Mouse (Mus musculus): ENCODE data around the gene Cda.
A peak's percentile ranks its signal among the peaks of the same experiment; 100 is the strongest.

The Cda gene

GRCm38 (mm10) chr4:138368498-138369260 lies 887 bp upstream of the Cda start:
- DNase-seq (ENCODE audit: low read depth, low spot score) = no peak

- DNase-seq (ENCODE audit: low read depth, low spot score) = no peak
These were observed 1.2 kb downstream of the Cda start for GRCm38 (mm10) chr4:138366561-138366960.

DNA sequence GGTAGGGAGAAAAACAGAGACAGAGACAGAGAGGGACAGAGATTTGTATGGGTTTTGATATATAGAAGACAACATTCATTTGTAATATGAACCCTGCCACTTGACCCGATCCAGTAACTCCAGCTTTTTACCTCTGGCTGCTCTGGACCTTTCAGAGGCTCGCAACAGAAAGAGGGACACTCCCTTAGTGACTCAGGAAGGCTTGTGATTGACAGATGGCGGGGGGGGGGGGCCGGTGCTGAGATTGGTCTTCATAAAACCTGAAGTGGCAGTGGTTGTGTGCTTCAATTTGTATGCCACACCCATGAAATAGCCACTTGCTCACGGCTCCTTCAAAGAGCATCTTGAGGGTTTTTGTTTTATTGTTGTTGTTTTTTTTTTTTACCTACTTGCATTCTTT lies 4.3 kb downstream of the Cda start:
- no peak for DNase-seq (ENCODE audit: low read depth, low spot score)

GRCm38 (mm10) chr4:138362883-138363282 lies 4.9 kb downstream of the Cda start:
- DNase-seq (ENCODE audit: low read depth, low spot score) = no peak

DNA sequence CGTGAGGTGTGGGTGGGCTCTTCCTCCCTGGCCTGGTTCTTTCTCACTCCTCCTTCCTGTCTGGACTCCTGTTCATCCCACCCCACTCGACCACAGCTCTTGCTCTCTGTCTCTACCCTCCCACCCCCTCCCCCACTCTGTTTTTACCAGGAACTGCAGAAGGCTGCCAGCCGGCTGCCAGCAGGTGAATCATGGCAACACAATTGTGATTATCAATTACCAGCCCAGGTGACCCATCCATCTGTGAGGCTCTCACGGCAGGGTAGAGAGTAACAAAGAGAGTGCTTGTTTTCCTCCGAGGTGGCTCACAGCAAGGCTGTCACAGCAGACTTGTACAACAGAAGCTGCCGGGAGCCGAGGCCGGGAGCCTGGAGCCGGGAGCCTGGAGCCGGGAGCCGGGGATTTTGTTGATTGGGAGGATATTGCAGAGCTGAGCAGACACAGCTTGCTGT lies 6.4 kb downstream of the Cda start:
- DNase-seq (ENCODE audit: low read depth, low spot score) = no peak

DNA sequence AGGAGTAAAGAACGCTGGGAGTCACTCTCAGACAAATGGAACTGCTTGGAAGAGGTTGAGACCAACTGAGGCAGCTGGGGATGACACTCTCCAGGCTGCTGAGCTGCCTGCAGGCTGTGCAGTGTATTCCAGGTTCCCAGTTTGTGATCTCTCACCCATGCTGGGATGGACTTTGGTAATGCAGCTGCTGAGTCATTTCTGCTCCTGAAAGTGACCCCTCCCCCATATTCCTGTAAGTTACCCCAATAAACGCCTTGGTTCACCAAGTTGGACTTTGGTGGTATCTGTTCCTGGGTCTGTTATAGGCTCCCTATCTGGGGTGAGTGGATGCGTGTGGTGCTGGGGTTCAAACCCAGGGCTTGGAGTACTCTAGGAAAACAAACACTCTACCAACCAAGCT lies 9.6 kb downstream of the Cda start:
- DNase-seq (ENCODE audit: low read depth, low spot score) = no peak

- no peak for DNase-seq (ENCODE audit: low read depth, low spot score)
These were observed 11.2 kb downstream of the Cda start for GRCm38 (mm10) chr4:138356551-138356950.

DNA sequence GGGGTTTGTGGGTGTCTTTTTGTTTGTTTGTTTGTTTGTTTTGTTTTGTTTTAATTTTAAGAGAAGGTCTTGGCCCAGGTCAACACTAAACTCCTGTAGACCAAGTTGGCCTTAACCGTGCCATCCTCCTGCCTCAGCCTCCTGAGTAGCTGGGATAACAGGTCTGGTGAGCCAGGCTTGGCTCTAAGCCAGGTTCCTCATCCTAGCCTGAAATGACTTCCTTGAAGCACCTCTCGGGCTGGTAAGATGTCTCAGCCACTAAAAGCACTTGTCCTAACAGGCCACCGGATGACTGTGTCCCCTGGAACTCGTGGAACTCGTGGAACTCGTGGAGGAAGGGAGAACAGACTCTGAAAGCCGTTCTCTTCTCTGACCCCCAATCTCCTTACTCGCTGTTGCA lies 11.7 kb downstream of the Cda start:
- DNase-seq (ENCODE audit: low read depth, low spot score) = no peak

DNA sequence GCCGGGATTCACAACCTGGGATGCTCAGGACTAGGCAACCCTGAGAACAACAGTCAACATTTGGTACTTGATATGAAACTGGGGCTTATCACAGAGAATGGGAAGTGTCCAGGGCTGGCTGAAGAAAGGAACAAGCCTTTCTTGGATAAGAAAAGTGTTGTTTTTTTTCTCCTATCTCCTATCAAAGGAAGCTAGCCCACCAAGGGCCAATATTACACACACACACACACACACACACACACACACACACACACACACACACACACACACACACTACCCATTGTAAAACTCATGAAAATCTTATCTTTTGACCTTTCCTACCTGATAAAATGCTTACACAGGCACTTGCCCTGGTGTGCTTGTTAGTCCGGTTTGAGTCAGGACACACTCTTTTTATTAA lies 12.3 kb downstream of the Cda start:
- no peak for DNase-seq (ENCODE audit: low read depth, low spot score)

DNA sequence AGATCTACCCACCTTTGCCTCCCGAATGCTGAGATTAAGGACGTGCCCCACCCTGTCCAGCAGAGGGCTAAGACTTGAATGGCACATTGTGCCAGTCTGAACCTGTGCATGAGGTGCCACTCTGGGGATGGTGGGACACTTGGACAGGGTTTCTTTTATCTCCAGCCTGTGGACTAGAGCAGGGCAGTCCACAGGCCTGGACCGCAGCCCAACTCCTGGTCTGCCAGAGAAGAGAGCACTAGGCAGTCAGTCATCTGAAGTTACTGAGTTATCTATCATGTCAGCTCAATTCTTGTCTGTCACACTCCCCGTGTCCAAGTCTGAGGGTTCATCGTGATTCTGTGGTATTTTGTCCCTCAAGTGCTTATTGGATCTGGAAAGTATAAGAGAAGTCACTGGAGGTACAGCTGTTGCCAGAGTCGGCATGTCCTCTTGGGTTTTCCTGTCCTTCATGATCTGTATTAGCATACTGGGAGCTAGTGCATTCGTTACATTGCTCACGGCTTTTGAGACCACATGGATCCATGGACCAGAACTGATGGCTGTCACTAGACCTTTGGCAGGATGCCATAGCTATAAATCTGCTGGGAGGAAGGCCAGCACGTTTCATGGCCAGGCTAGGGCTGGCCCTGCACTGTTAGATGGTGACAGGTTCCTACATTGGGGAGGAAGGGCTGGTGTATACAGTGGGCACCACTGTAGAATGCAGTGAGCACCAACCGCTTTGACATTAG lies 14.2 kb downstream of the Cda start:
- DNase-seq (ENCODE audit: low read depth, low spot score) = no peak

DNA sequence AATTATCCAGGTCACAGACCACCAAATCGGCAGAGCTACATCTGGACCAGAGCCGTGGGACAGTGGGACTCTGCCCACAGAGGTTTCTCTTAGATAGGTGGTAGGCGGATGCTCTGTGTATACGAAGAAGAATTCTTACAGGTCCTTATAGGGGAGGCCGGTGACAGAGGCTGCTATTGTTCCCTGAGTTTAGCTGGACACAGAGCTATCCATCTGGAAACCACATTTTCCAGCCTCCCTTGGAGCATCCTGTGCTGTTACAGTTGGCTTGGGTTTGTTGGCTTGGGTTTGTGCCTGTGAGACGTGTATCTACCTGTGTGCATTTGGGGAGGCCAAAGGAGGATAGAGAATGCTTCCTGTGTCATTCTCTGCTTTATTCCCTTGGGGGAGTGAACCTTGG lies 15.1 kb downstream of the Cda start:
- no peak for DNase-seq (ENCODE audit: low read depth, low spot score)

DNA sequence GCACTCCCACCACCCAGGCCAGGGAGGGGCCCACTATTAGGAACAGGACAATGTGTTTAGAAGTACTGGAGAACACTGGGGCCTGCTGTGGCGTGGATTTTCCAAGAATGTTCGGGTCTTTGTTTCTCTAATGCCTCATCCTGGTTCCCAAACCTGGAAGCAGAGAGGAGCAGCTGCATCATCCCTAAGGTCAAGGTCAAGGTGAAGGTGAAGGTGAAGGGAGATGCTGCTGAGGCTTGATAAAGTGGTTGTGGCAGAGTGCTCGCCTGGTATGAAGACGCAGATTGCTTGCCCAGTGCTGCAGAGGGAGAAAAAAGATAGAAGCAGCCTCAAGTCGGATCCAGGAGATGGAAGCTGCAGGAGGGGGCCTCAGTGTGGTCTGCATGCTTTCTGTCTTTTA lies 16.0 kb downstream of the Cda start:
- DNase-seq (ENCODE audit: low read depth, low spot score) = no peak

GRCm38 (mm10) chr4:138348716-138349115 lies 19.1 kb downstream of the Cda start:
- no peak for DNase-seq (ENCODE audit: low read depth, low spot score)

- DNase-seq (ENCODE audit: low read depth, low spot score) = no peak
These were observed 20.5 kb downstream of the Cda start for GRCm38 (mm10) chr4:138347280-138347679.

DNA sequence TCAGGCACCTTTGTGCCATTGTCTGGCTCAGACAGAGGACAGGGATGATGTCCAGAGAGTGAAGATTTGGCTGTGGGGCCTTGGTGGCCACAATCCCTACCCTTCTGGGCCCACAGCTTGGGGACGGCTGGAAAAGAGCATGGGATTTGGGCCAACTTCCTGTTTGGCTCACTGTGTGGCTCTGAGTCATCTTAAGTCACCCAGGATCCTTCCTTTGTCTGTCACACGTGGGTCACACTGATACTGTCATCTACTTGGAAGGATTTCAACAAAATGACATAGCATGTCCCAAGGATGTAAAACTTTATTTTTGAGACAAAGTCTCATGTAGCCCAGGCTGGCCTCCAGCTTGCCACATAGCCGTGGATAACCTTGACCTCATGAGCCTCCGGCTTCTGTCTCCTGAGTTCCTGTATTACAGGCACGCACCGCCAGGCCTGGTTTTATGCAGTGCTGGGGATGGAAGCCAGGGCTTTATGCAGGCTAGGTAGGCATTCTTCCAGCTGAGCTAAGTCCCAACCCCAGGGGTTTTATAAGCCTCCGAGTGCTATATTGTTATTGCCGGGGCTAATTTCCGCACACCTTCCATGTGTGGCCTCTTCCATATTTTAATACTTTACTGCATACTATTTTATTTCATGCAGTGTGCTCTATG lies 22.8 kb downstream of the Cda start:
- no peak for DNase-seq (ENCODE audit: low read depth, low spot score)

DNA sequence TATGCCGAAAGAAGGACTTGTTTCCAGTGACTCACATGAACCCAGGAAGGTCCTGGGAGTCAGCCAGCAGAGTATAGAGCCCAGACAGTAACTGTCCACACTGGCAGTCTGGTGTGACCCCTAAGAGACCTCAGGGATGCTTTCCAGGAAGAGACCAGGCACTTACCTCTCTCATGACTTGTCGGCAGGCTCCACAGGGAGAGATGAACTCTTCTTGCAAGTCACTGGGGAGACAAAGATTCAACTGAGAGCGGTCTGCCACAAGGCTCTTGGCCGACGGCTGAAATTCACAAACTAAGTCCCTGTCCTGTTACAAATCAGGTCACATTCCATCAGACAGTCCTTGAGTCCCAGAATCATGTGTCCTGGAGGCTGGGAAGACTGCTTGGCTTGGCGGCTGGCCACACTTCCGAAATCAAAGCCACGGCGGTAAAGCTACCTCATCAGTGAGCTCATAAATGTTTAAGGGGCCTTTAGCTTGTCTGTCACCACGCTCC lies 24.4 kb downstream of the Cda start:
- no peak for DNase-seq (ENCODE audit: low read depth, low spot score)

GRCm38 (mm10) chr4:138342778-138343177 lies 25.0 kb downstream of the Cda start:
- DNase-seq (ENCODE audit: low read depth, low spot score) = no peak

DNA sequence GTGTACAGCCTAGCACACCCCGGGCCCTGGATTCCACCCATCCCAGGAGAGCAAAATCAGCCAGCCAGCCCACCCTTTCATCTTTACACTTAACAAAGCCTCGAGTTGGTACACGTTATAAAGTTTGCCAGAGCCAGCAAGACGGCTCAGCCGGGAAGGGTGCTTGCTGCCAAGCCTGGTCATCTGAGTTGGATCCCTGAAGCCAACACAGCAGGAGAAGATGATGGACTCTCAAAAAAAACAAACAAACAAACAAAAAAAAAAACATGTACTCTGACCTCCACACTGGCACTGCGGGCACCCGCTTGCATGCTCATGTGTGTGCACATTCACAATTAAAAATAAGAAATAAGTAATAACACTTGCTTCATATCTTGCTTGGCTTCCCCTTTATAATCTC lies 25.7 kb downstream of the Cda start:
- no peak for DNase-seq (ENCODE audit: low read depth, low spot score)

- DNase-seq (ENCODE audit: low read depth, low spot score) = no peak
These were observed 26.4 kb downstream of the Cda start for GRCm38 (mm10) chr4:138341393-138341792.

DNA sequence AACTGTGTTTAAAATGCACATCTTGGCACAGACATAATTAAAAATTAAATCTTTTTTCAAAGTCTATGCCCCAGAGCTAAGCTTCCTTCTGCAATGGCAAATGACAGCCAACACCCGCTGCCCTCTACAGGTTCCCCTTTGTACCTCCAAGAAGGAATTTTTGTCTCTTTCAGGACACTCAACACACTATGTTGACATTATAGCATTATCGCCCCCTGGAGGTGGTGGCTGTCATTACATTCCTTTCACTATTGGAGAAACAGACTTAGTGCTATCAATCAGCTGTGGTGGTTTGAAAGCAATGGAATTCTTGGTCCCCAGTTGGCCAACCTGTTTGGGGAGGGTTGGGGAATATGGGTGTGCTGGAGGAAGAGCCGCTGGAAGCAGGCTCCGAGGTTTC lies 27.8 kb downstream of the Cda start:
- DNase-seq (ENCODE audit: low read depth, low spot score) = peak; percentile 32

- no peak for DNase-seq (ENCODE audit: low read depth, low spot score)
These were observed 30.5 kb downstream of the Cda start for GRCm38 (mm10) chr4:138337341-138337740.

GRCm38 (mm10) chr4:138336876-138337275 lies 30.9 kb downstream of the Cda start:
- peak; percentile 34 for DNase-seq (ENCODE audit: low read depth, low spot score)

DNA sequence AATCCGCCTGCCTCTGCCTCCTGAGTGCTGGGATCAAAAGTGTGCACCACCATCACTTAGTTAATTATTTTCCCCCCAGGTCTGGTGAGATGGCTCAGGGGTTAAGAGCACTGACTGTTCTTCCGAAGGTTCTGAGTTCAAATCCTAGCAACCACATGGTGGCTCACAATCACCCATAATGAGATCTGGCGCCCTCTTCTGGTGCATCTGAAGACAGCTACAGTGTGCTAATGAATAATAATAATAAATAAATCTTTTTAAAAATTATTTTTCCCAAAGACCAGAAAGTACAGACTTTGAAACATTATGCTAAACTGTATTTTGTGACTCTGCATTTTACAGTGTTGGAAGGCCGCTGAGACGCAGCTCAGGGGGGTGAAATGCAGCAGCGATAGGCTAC lies 32.1 kb downstream of the Cda start:
- no peak for DNase-seq (ENCODE audit: low read depth, low spot score)
